Mouse (Mus musculus): ENCODE measurements around the gene Selenof. TPM values are rescaled to one million over a fixed set of nuclear protein-coding genes. Genes with fewer than 3 reads are reported as not detected.

Selenof gene
- 100 to 1,000 TPM; 169 to 176 TPM for total RNA-seq (2021)
- long read RNA-seq, experiment 1, transcript Selenof-201 (5 exons, 1,514 nt), result major isoform, 102 of 105 reads
- long read RNA-seq, experiment 1, partial matches to known transcripts, result 3 of 105 reads
- long read RNA-seq, experiment 1, other reads (novel, unspliced or antisense), result 0 of 105 reads
- long read RNA-seq, experiment 2, transcript Selenof-201 (5 exons, 1,514 nt), result major isoform, 59 of 60 reads
- long read RNA-seq, experiment 2, partial matches to known transcripts, result 1 of 60 reads
- long read RNA-seq, experiment 2, other reads (novel, unspliced or antisense), result 0 of 60 reads

DNA sequence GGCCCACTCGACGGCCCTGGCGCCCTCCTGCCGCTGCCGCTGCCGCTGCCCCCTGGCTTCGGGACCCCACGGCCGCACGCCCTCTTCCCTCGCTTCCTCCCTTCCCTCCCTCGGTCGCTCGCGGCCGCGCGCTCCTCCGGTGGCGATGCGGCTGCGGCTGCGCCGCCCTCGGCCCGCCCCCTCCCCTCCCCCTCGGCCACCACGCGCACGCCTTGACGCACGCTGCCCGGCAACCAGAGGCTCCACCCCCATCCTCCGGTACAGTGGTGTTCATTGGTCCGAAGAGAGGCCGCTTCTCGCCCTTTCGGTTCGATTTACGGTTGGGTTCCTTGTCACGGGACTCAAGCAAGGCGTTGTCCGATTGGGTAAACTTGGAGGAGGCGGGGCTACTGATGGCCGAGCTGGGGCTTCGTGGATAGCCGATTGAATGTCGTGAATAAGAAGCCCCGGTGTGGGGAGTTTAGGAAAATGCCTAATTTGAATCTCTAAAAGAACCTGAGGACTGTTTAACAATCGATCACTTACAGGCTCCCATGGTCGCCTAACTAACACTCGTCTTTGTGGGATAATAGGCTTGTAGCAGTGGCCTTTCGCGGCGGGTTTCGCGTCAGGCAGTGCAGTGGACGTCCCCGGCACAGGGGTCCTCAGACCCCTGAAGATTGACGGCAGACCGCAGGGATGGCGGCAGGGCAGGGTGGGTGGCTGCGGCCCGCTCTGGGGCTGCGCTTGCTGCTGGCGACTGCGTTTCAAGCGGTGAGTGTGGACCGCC, at the start of gene Selenof, which contains the start of gene Hs2st1:
TSS of gene Selenof (plus strand) at position 258 of the 769 bp plus-strand sequence.
TSS of gene Hs2st1 (minus strand) at position 135 of the 769 bp plus-strand sequence.
- intact Hi-C loops (cut with DNase I), result loop anchor here (2.0 kb wide), 2 partner anchors 47 to 151 kb away; partner anchors contain the start of gene Sh3glb1
- peak; percentile 93 to 95 for DNase-seq

DNA sequence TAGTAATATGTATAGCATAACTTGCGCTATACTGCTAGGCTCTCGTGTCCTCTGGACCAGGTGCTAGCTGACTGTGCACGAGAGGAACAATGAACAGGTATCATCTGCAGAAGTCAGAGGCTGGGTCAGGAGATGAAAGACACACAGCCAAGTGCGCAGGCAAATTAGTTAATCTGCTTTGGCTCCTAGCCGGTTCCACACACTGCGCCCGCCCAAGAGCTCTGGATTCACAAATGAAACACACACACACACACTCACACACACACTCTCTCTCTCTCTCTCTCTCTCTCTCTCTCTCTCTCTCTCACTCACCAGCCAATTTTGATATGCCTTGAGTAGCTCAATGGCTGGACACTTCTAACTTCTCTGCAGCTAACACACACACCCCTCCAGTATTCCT, 42.2 kb upstream of the Selenof start:
- DNase-seq, result no peak
- intact Hi-C loops (cut with DNase I), result no loop called here

DNA sequence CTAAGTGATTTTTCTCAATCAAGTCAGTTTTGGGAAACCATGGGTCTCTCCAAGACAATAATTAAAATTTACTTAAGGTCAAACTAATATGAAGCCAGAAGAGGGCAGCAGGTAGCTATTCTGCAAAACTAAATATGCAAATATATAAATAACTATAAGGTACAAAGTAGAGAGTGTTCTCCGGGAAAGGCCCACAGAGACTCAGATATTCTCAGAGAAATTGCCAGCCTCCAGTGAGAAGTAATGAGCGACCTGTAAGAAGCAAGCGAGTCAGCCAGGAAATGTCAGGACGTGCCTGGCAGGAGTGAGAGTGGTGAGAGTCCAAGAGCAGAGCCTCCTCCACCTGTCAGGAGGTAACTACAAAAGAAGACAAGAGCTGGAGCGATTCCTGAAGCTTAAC, 39.1 kb upstream of the Selenof start:
- DNase-seq, result peak in 1 of 2 experiments; percentile 21
- intact Hi-C loops (cut with DNase I), result loop anchor here (1.0 to 5.0 kb wide), 3 partner anchors 36 to 161 kb away; no protein-coding TSS in a partner anchor

DNA sequence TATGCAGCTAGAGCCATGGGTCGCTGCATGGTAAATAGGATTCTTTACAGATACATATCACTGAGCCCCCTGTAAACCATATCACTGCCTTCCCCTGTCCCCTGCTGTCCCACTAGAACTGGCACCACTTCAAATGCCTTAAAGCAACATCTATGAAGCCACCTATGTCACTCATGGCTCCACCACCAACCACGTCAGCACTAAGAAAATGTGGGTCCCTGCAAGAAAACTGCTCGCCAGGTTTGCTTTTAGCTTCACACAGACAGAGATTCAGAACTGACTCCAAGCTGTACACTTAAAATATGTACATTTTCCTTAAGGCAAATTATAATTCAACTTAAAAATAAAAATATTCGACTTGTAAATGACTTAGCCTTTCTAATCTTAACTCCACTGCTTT, 35.0 kb upstream of the Selenof start:
- intact Hi-C loops (cut with DNase I), result no loop called here
- DNase-seq, result no peak

DNA sequence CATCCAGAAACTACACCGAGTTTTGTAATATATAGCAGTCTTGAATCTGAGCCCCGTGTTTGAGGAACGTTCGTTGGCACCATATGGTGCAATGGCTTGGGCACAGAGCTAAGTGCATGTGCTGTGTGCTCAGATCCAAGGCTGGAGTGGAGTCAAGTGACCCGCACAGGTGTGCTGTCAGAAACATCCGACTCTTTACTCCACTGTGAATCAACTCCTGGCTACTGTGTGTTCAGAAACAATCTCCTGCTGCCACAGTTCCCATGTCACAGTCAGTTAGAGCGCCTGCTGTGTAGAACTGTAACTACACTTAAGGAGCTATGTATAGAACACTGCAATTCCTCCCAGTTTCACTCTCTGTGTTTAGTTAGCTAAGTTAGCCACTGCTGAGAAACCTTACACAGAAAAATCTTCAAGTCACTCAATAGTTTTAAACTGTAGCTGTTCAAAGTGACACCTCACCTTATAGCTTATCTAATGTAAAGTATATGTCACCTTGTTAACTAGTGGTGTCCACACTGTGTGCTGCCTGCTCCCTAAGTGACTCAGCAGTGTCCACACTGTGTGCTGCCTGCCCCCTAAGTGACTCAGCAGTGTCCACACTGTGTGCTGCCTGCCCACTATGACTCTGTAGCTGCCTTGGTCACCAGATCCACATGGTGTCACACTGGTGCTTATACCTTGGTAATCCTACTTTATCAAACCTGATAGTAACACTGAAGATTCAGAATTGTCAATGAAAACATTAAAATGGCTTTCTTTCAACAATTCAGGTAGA, 32.8 kb upstream of the Selenof start:
- no peak for DNase-seq
- intact Hi-C loops (cut with DNase I), result no loop called here

DNA sequence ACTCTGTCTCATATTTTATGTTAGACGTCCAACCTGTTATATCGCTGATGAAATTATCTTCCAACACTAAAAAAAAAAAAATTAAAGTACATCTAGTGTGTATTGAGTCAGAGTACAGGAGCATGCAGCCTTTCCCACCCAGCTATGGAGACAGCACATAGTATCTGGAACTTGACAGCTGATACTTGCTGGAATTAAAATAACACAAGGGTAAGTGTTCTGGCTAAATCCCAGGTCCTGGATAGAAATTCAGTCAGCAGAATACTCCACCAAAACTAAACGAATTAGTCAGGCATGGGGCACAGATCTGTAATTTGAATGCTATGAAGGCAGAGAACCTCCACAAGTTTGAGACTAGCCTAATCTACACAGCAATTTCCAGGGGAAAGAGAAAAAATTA, 31.1 kb upstream of the Selenof start:
- peak in 1 of 2 experiments; percentile 13 for DNase-seq
- intact Hi-C loops (cut with DNase I), result no loop called here

DNA sequence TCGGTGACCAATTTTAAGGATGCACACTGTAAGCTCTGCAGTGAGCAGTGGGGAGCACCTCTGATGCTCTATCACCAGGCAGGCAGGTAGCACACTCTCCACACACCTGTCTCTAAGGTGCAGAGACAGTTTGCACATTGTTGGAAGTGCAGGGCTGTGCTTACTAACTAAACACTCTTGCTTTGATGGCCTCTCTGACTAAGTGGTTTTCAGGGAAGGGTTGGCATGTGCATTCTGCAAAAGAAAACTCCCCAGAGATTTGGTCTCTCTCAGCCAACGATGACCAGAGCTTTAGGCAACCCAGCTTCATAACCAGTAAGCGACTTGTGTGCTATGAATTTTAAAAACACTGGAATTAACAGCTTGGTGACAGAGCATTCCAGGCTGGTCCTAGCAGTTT, 29.3 kb upstream of the Selenof start:
- intact Hi-C loops (cut with DNase I), result no loop called here
- DNase-seq, result no peak

DNA sequence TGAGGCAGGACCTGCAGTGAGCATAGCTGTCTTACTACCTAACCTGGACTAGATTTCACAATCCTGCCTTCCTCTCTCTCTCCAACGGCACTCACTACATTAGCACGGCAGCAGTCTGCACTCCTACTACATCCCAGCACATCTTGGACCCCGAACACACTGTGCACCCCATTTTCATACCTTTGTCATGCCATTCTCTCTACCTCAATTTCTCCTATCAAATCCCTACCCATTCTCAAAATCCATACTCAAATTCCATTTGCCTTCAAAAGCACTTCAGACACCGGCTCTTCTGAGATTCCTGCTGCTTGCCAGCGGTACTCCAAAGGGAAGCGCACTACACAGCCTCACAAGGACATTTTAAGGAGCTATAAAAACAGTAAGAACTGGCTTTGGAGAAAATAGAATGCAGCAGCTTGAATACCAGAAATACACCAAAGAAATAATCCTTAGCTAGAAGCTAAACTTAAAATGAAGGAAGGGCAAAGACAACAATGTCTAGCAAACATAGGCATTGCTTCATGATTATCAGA, 28.1 kb upstream of the Selenof start:
- no peak for DNase-seq
- intact Hi-C loops (cut with DNase I), result no loop called here

DNA sequence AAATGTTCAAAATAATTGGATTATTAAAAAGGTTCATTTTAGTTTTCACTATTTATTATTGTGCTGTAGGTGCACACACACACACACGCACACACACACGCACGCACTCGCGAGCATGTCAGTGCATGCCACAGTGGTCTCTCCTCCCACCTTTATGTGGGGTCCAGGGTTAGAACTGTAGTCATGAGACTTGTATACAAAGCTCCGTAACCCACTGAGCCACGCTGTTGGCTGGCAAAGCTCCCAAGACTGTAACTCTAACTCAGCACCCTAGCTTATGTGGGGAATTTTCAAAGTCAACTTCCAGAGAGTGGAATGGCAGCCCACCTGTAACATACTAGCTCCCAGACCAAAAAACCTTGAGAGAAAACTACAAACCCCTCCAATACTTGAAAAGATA, 25.0 kb upstream of the Selenof start:
- no peak for DNase-seq
- intact Hi-C loops (cut with DNase I), result no loop called here

DNA sequence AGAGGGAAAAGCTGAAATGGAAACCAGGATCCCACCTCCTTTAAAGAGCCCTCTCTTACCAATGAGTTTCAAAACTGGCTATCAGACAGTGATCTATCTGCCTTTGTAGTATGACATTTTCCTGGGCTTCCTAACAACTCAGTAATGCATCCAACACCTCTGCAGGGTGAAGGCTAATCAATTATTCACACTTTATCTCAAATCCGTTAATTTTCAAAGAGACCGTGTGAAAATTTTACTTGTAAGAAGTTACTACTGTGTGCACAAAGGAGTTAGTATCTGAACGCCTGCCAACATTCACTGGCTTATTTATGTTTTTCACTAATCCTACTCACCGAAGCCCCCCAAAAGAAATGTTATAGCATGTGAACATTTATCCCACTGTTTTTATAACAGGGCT, 24.3 kb upstream of the Selenof start:
- intact Hi-C loops (cut with DNase I), result no loop called here
- no peak for DNase-seq

DNA sequence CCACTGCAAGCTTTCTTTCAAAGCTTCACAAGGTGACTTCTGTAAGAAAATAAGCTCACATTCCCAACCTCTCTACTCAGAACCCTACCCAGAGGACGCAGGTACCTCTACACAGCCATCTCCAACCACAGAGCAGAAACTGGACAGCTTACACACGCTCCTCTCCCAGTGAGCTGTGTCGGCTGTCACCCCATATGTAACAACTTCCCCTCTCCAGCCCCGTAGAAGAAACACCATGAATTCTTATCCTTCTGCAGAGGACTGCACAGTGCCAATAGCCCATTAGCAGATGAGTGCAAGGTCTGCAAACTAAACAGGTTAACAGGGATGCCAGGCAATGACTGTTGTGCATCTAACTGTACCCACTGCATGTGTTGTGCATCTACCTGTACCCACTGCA, 23.6 kb upstream of the Selenof start:
- intact Hi-C loops (cut with DNase I), result no loop called here
- no peak for DNase-seq

DNA sequence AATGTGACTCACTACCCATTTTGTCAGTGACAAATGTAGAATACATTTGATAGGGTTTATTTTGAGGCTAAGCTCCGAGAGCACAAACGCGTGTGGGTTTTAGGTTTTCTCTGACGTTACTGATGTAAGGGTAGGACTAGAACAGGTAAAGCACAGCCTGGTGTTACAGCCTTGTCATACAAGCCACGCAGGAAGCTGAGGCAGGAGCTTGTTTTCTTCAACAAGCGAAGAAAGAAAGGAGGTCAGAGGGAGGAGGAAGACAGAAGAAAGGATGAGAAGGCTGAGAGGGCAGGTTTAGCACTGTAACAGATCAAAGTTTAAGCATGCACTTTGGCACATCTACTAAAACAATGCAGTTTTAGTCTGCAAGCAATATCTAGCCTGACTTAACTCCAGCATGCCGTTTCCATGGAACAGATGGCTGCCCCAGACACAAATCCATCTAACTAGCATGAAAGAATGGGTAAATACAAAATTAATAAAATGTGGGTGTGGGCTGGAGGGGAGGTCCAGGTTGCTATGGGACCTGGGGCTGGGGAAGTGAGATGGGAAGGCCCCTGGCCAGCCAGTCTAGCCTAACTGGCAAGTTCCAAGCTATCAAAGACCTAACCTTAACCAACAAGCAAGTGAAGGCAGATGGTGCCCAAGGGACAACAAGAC, 21.8 kb upstream of the Selenof start:
- DNase-seq, result no peak
- intact Hi-C loops (cut with DNase I), result no loop called here

DNA sequence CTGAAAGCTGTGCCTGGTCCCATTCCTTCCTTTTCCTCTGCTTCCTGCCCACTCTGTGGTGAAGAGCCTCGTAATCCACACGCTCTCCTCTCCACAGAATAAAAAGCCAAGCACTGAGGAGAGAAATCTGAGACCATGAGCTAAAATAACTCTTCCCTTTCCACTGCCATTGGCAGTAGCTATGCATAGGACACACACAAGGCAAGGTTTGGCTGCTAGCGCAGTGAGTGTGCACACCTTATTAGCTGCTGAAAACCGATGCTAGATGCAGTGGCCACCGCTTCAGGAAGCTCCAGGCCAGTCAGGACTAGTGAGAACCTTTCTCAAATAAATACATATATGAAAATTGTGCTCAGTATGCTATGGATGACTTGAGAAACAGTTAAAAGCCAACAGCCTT, 20.1 kb upstream of the Selenof start:
- intact Hi-C loops (cut with DNase I), result no loop called here
- no peak for DNase-seq

DNA sequence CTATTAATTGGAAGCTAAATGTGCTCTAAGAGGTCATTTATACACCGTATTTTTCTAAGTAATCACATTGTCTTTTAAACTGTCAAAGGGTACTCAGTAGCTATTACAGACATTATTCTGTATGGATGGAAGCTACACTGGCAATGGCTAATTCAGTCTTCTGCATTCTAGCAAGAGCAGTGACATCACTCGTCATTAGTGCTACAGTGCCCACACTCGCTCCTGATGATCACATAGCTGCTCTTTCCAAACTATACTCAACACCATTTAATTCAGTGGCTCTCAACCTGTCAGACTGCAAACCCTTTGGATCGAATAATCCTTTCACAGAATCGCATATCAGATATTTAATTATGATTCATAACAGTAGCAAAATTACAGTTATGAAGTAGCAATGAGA, 19.4 kb upstream of the Selenof start:
- DNase-seq, result no peak
- intact Hi-C loops (cut with DNase I), result no loop called here

DNA sequence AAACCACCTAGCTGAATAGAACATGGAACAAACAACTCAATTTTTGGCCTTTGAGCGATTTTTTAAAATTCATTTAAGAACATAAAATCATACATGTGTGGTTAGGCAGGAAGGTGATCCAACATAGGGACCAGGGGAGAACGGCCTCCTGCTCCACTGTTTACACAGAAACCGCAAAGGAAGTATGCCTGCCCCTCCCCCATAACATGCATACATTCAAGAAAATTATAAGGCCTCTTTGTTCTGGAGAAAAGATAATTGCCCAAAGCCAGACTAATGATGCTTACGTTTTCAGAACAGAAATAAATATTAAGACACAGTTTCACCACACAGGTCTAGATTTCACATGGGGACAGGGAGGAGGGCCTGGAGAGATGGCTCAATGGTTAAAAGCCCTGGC, 18.7 kb upstream of the Selenof start:
- intact Hi-C loops (cut with DNase I), result no loop called here
- no peak for DNase-seq

DNA sequence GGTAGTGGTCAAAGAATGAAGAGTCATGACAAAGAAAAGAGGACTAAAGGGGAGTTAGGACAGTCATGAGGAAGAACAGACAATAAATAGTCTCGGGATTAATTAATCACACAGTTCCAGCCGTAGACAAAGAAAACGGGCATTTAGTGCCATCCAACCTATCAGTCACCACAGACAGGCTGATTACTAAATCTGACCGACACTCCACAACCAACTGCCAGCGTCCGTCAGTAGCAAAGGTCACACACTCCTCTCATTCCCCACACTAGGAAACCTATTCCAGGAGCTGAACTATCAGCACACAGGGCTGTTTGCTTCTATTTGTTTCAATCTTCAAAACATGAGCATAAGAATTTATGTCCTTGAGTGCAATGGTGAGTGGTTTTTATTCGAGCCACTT, 16.2 kb upstream of the Selenof start:
- intact Hi-C loops (cut with DNase I), result no loop called here
- DNase-seq, result no peak

DNA sequence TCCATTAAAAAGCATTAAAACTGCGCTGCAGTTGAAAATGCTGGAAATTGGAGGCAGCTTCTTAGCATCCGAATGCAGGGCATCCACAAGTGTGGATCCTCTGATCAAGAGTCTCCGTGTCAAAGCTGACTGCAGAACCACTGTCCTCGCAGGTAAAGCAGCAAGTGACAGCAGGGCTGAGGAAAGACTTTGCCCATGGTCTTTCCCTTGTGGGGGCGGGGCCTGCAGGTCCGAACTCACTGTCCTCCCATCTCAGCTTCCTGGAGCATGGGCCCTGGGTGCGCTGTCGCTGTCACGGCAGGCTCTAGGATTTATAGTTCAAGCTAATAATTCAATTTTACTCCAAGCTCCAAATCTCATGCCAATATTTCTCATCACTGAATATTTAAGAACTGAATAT, 15.6 kb upstream of the Selenof start:
- intact Hi-C loops (cut with DNase I), result no loop called here
- no peak for DNase-seq

DNA sequence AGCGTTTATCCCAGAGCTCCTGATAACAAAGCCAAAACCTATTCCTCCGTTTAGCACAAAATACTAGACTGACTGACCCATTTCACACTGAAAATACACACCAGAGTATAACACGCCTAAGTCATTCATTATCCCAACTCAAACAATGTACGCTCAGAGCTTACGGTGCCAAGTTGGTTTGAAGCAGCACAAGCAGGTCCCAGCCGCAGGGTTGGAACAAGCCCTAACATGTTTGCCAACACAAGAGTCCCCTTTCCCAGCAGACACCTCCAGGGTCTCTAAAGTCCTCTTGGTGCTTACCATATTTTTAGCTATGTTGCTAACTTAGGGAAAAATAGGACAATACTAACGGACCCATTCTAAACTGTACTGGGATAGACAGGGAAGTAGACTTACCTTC, 15.0 kb upstream of the Selenof start:
- intact Hi-C loops (cut with DNase I), result no loop called here

DNA sequence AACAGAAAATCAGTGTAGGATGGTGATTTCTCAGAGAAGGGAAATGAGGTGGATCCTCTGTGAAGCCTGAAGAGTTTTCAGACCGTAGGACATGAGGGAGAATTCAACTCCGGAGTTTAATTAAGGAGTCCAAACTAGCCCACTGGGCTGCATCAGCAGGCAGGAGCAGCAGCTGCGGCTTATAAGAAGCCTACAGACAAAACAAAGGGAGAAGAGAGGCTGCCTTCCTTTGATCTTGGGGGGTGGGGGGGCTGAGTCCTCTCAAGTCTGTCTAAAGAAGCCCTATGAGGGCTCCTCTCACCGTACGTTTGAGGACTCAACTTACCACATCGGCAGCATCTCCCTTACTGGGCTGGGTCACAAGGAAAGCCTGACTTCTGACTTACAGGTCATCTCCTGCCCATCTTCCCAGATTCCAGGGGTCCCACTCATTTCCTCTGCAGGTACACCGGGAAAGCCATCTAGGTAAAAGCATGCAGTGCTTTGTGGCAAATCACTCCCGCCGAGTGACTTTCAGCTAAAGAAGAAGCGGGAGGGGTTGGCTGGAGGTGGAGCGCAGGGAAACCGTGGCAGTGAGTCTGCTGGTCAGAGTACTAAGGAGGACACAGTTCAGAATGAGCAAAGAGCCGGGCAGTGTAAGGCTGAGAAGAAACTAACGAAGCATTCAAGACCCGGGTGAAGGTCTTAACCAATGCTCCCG, 13.3 kb upstream of the Selenof start:
- no peak for DNase-seq
- intact Hi-C loops (cut with DNase I), result no loop called here

More for the DNA sequence above, 15.0 kb upstream of the Selenof start:
- DNase-seq, result no peak

DNA sequence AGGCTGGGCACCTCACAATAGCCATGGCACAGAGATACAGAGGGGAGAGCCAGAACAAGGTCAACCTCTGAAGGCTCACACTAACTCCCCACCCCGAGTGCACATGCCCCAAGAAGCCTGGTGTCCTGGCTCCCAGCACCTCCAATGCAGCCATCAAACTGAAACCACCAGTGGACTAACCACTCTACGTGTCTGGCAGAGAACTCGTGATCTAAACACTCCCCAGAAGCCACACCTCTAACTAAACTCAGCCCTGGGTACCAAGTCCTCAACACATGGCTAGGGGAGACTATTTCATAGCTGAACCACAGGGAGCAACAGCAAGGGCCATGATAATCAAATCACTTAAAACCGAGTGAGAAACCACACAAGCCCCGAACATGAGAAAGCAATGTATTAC, 11.8 kb upstream of the Selenof start:
- DNase-seq, result no peak
- intact Hi-C loops (cut with DNase I), result no loop called here
